Mouse (Mus musculus) right cerebral cortex, postnatal 14 days (tissue): ENCODE measurements around the gene Zswim5.
"Not testable (repeated sequence)": the region's sequence is repeated elsewhere in the genome, so short reads cannot be mapped to it uniquely, and the experiment has no call there.

Experiments used
- DNase-seq: peaks from one replicate; pipeline ENCODE4 v3.0.0; 2022

Gene Zswim5

DNA sequence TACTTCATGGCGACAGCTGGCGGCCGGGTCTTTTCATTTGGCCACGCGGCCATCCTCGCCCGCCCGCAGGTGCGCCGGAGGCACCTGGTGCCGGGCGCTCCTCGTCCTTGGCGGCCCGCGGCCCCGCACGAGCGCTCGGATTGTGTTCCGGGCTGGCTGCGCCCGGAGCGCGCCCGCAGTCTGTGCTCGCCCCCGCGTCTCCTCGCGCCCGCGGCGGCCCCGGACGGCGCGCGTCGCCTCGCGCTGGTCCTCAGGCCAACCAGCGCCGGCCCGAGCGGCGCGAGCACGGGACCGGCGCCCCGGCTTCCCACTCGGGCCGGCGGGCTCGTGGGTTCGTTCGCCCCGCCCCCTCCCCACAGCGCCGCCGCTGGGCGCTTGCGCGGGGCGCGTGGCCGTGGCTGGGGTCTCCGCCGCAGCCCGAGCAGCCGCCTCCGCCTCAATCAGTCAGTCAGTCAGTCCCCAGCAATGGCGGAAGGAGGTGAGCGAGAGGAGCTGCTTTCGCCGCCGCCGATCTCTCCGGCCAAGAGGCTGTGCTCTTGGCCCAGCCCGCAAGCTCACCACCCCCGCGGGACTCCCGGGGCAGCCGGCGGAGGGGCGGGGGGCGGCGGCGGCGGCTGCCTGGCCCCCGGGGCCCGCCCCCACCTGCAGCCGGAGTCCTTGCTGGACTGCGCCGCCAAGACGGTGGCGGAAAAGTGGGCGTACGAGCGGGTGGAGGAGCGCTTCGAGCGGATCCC, at the start of gene Zswim5:
Gene Zswim5, plus strand, starts transcription at position 382 of the 734 bp plus-strand sequence.
- peak; percentile 69 for DNase-seq

GRCm38 (mm10) chr4:116827819-116828218, 49.4 kb upstream of the Zswim5 start:
- DNase-seq = no peak

DNA sequence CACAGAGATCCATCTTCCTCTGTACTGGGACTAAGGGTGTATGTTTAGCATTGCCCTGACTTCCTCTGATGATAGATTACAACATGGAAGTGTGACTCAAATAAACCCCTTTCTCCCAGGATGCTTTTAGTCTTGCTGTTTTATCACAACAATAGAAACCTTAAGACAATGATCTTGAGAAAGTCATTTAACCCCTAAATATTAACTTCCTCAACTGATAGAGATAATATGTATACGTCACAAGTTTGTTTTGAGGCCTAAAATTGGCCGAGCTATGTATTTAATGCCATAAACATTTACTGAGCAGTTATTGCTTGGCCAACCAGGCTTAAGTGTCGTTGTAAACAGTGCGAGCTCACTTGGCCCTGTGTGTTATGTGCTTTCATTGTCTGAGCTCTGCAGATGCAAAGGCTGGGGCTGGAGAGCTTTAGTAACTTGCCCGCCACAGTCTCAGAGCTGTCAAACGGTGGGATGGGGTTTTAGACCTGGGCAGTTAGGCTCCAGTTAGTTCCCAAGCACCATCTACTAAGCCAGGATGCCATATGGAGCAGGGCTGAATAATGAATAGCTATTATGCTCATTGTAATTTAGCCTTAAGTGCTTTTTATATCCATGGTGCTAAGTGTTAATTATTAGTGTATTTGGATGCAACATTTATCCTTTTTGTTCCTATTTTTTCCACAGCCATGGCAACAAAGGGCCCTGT, 47.7 kb upstream of the Zswim5 start:
- no peak for DNase-seq

DNA sequence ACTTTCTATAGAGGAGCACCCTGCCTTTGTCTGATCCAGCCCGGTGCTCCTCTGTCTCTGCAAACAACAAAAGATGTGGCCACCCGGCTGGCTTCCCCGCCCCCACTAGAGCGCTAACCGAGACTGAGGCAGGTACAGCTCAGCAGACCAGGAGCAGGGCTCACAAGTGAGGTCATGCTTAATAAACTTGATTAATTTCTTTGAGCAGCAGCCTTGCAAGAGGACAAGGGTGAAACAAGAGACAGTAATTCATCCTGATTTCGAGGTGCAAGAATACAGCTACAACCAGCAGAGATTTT, 47.2 kb upstream of the Zswim5 start:
- no peak for DNase-seq

- no peak for DNase-seq
These were observed 38.2 kb upstream of the Zswim5 start for GRCm38 (mm10) chr4:116838999-116839398.

DNA sequence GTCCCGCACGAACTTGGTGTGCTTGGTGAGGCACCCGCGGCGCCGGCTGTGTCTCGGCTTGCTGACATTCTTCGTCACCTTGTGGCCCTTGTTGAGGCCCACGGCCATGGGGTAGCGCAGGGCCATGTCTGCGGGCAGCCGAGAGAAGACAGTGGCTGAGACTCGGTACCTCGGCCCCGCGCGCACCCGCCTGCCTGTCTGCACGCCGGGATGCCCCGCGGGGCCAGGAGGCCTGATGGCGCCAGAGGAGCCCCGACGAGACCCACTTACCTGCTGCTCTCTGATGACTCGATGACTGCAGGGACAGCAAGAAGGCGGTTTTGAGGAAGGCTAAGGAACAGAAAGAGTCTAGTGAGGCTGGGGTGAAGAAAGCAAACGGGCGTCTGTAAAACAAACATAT, 37.1 kb upstream of the Zswim5 start:
- not testable (repeated sequence) for DNase-seq

DNA sequence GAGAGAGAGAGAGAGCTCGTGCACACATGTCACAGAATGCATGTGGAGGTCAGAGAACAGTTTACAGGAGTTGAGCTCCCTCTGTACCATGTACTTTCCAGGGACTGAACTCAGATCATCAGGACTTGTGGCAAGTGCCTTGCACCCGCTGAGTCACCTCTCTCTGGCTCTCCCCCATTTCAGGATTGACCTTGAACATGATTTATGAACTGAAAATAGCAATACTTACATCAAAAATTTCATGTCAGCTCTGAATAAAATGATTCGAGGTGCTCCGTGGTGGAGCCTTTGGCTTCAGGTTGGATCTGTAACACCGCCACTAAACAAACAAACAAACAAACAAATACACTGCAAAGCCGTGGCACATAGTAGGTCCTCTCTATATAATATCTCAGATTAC, 36.3 kb upstream of the Zswim5 start:
- no peak for DNase-seq

DNA sequence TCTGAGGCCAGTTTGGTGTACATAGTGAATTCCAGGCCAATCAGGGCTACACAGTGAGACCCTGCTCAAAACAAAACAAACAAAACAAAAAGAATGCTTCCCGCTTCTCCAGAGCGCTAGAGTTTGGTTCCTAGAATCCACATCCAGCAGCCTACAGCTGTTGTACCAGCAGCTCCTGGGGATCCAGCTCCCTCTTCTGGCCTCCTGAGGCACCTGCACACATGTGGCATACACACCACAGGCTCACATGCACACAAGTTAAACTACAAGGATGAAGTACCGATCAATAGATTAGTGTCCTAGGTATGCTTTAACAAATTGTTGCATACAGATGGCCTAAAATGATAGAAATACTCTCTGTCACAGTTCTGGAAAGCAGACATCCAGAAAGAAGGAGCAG, 32.9 kb upstream of the Zswim5 start:
- no peak for DNase-seq

- DNase-seq = no peak
These were observed 27.3 kb upstream of the Zswim5 start for GRCm38 (mm10) chr4:116849901-116850300.

DNA sequence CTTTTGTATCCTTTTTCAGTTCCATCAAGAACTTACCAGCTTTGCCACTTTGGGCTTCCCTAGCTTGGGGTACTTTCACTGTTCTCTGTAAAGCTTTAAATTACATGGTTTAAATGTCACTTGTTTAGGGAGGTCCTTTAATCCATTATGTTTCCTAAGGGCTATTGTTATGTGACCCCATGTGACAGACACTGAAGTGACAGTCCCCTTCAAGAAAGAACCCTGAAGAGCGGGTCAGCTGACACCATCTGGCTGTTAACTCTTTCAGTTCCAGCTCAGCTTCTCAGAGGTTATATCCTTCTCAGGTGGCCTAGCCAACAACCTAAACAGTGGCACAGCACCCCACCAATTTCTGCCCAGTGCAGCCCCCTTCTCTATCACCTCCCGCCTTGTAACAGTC, 22.9 kb upstream of the Zswim5 start:
- no peak for DNase-seq

- DNase-seq = no peak
These were observed 20.0 kb upstream of the Zswim5 start for GRCm38 (mm10) chr4:116857203-116857602.

DNA sequence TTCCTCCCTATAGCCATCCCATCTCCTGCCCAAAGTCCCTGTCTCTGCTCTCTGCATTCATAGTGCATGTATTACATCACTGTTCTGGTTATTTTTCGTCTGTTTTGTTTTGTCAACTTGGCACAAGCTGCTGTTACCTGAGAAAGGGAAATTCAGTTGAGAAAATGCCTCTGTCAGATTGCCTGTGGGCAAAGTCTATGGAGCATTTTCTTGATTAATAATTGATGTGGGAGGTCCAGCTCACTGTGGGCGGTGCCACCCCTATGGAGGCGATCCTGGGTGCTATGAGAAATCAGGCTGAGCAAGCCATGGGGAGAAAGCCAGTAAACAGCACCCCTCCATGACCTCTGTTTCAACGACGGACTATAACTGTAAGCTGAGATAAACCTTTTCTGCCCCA, 17.5 kb upstream of the Zswim5 start:
- DNase-seq = no peak

GRCm38 (mm10) chr4:116862023-116862422, 15.2 kb upstream of the Zswim5 start:
- no peak for DNase-seq

DNA sequence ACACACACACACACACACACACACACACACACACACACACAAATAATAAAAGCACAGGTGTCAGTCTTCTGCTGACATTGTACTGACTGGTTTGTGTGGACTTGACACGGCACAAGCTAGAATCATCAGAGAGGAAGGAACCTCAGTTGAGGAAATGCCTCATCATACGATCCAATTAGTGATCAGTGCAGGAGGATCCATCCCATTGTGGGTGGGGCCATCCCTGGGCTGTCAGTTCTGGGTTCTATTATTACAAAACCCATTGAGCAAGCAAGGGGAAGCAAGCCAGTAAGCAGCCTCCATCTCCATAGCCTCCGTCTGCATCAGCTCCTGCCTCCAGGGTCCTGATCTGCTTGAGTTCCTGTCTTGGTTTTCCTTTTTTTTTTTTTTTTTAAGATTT, 7.3 kb upstream of the Zswim5 start:
- no peak for DNase-seq

- DNase-seq = no peak
These were observed 2.6 kb upstream of the Zswim5 start for GRCm38 (mm10) chr4:116874595-116874994.

DNA sequence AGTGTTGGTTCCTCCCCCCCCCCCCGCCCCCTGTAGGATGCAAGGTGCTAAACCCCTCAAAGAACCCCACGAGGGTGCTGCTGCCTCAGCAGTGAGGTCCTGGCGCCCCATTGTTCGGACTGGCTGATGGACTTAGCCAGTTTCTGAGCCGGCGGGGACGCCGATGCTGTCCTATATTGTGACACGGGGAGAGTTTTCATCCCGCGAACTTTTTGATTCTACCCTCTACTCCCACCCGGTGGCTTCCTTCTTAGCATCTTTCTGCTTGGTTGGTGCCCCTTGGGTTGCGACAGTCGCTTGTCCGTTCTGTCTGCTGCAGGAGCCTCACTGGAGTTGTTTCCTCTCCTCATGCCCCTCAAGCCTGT, 564 bp upstream of the Zswim5 start:
- peak; percentile 46 for DNase-seq

- peak; percentile 54 for DNase-seq
These were observed 649 bp downstream of the Zswim5 start for GRCm38 (mm10) chr4:116877729-116878321.

GRCm38 (mm10) chr4:116878491-116878890, 1.3 kb downstream of the Zswim5 start:
- peak; percentile 21 for DNase-seq

DNA sequence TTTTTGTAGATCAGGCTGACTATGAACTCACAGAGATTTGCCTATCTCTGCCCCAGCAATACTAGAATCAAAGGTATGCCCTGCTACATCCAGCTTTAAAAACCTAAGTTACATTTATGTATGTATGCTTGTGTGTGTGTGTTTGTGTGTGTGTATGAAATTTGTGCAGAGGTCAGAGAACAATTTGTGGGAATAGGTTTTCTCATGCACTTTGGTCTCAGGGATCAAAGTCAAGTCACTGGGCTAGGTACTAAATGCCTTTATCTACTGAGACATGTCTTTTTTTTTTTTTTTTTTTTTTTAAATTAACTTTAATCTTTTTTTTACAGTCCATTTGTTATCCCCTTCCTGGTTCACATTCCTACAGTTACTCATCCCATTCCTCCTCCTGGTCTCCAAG, 5.5 kb downstream of the Zswim5 start:
- no peak for DNase-seq

DNA sequence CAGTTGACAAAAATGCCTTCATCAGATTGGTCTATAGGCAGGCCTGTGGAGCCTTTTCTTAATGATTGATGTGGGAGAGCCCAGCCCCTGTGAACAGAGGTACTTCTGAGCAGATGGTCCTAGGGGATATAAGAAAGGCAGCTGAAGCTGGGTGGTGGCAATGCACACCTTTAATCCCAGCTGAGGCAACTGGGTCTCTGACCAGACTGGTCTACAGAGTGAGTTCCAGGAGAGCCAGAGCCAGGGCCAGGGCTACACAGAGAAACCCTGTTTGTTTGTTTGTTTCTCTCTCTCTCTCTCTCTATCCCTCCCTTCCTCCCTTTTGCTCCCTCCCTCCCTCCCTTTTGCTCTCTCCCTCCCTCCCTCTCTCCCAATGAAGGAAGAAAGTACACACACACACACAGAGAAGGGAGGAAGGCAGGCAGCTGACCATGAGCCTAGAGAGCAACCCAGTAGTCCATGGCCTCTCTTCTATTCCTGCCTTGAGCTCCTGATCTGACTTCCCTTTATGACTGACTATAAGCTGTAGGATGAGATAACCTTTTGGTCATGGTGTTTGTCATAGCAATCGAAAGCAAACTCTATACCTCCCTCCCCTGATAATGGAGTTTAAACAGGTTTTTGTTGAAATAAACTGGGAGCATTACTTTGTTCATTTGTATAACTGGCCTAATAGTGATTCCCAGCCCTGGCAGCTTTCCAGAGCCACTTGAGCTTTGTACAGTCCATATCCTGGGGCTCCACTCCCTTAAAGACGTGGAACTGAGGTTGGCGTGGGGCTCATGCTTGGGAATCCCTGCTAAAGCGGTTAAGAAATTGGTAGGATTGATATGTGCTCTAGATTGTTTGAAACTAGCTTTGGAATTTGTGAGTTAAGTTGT, 17.3 kb downstream of the Zswim5 start:
- no peak for DNase-seq

DNA sequence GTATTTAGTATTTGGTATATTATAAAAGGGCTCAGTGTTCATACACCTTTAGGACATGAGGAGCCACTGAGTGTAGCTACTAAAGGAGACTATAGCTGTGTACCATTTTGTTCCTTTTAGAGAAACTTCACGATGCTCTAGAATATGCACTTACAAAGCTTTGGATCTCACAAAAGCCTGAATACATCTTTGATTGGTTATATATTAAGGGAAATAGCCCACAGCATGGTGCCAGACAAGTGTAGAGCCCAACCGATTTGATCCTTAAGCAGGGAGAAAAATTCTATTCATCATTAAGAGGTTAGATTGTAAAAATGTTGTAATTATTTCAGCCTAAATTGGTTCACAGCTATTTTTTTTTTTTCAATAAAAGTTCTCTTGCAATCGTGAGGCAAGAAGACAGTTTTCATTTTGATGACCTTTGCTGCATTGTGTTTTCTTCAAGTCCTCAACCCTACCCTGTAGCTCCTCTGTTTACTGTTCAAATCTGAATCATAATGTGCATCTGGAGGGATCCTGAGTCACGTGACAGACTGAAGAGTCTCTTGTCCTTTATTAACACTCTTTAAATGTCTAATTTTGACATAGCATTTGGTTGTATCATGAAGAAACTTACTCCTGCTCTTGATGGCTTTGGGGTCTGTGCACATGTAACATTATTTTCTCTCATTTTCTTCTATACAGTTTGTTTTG, 33.5 kb downstream of the Zswim5 start:
- no peak for DNase-seq

- no peak for DNase-seq
These were observed 34.0 kb downstream of the Zswim5 start for GRCm38 (mm10) chr4:116911202-116911601.

- no peak for DNase-seq
These were observed 36.1 kb downstream of the Zswim5 start for GRCm38 (mm10) chr4:116913318-116913717.
